Mouse (Mus musculus) gastrocnemius, postnatal 4 days (tissue): ENCODE measurements around the gene Adamtsl1. TPM values are rescaled to one million over a fixed set of nuclear protein-coding genes. Genes with fewer than 3 reads are reported as not detected.
A peak's percentile ranks its signal among the peaks of the same experiment; 100 is the strongest.

Source experiments
- DNase-seq, 2 experiments: peaks; one replicate each; pipeline ENCODE4 v3.0.0; 2021 to 2022; ENCODE audit warnings: low spot score in 2 of 2, mixed read lengths in 2 of 2
- total RNA-seq, 2 experiments: library from RNA; stranded (reverse); gene quantifications; 2 replicates each; pipeline ENCODE4 v1.2.3; 2021

The Adamtsl1 gene
- total RNA-seq, 2 experiments from 2014 or later, result 25.0 to 26.6 TPM

- DNase-seq, result no peak
Observed at GRCm38 (mm10) chr4:86045448-86045847, 531.5 kb downstream of the Adamtsl1 start.

DNA sequence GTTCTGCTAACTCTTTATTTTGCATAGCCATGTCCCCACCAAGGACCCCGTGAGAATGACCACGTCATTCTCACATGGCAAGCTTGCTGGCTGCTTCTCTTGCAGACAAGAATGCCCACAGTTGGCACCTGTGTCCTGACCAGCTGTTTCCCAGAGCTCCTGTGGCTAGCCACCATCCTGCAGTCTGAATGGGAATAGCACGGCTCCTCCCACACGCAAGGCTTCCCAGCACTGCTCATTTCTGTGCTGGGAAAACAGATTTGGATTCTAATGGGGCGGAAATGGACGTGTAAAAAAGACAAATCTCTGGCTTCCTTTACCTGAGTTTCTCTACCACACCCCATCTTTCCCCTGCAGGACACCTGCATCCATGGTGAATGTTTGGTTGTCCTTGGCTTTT is 531.9 kb downstream of the Adamtsl1 start:
- no peak for DNase-seq

DNA sequence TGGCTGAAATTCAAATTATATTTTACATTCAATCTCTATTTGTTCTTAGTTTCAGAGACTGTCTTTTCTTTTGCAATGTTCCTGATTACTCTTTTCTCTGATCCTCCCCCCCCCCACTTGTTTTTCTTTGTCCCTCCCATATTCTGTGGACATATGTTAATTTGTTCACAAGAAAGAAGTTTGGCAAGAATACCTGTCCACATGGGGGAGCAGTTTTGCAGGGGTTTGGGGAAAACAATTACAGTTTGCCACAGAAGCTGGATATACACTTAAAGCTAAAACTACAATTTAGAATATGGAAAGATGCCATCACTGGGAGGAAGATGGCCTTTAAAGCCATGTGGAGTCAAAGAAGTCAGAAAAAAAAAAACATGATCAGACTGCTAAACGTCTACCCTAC is 532.9 kb downstream of the Adamtsl1 start:
- DNase-seq, result no peak

- peak; percentile 38 to 62 for DNase-seq
Observed at GRCm38 (mm10) chr4:86053487-86054237, 539.7 kb downstream of the Adamtsl1 start.

DNA sequence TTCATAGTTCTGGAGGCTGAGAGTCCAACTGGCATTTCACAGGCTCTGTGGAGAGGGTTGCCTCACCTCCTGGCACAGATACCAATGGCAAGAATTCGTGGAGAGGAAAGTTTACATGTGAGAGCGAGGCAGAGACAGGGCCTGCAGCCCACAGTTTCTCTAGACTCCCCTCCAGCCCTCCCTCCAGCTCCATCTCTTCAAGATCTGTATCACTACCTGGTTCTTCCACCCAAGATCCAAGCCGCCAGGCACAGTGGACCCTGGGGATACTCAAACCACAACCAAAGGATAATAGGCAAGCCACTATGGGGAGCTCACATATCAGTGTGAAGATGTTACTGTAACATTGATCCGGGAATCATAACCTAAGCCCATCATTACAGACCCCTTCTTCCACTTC is 546.6 kb downstream of the Adamtsl1 start:
- no peak for DNase-seq

DNA sequence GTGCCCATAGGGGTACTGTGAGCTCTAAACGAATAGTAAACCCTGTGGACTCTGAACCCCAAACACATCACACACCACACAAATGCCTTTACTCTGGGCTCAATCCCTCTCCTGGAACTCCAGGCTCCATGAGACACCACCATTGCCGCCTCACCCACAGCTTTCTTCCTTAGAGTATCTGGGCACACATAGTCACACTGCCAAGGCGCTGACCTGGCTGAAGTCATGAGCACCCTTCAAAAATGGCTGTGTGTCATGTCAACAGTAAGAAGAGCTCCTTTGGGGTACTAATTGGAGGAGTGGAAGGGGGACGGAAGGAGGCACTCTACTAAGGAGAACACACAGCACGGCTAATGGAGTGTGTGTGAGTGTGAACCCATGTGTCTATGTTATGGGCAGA is 554.4 kb downstream of the Adamtsl1 start:
- no peak for DNase-seq

DNA sequence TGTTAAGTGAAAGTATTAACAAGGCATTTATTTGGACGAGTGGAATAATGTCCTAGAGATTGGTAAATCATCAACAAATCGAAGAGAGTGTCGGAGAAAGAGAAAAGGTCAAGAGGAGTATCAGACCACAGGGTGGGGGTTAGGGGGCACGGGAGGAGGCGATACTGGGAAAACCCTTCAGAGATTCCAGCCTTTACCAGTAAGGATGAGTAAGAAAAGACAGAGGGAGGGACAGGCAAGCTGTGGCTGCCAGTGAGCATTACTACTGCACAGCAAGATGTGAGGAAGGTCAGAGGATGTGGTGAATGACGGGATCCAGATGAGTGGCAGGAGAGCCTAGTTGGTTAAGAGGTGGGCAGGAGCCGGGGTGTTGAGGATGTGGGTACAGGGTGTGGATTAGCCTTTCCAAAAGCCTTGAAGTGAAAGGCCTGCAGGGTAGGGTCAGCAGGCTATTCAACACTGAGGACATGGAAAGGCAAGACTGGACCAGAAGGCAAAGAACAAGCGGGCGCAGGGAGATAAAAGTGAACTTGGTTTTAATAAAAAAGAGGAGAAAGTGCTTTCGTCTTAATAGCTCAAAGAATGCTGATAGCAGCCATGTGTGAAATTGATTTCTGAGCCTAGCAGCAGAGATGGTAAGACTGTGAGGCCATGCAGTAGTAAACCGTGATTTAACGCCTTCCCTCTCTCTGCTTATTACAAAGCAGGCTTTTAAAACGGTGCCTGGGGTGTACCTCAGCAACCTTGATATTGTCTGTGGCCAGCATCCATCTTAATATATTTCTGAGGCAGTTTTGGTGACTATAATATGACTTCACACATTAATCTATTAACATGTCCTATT is 555.1 kb downstream of the Adamtsl1 start:
- no peak for DNase-seq

DNA sequence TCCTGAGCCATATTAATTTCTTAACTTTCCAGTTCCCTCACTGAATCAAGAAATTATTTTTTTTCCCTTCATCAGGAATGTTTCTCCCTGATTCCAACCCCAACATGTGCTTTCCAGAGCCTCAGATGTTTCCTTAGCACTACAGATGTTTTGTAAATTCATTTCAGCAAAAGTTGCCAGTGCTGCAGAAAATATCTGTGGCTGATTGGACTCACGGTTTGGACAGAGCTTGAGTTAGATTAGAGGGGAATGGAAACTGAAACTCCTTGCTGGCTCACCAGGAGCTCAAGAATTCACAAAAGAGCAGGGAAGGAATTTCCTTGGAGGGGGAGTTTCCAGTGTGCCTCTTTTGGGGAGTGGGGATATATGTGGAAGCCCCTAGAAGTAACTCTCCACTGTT is 560.9 kb downstream of the Adamtsl1 start:
- DNase-seq, result no peak

DNA sequence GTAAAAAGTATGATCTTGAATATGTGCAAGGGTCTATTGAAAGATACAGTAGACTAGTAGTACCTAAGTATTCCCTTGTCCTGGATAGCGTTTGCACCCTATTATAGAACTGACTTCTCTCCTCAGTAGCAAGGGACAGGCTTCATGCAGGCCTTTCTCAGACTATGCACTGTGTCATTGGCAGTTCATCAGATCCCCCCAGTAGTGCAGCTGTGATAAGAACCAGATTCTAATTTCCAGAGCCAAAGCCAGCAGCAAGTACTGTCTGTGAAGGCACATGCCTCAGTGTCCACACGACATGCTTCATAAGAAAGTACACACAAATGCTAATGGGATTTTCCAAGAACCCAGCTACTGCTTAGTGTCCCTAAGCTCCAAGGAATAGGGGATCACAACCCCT is 563.4 kb downstream of the Adamtsl1 start:
- DNase-seq, result no peak

- no peak for DNase-seq
Observed at GRCm38 (mm10) chr4:86077854-86078253, 563.9 kb downstream of the Adamtsl1 start.

- DNase-seq, result no peak
Observed at GRCm38 (mm10) chr4:86087508-86087907, 573.5 kb downstream of the Adamtsl1 start.

GRCm38 (mm10) chr4:86103207-86103606 is 589.2 kb downstream of the Adamtsl1 start:
- no peak for DNase-seq

DNA sequence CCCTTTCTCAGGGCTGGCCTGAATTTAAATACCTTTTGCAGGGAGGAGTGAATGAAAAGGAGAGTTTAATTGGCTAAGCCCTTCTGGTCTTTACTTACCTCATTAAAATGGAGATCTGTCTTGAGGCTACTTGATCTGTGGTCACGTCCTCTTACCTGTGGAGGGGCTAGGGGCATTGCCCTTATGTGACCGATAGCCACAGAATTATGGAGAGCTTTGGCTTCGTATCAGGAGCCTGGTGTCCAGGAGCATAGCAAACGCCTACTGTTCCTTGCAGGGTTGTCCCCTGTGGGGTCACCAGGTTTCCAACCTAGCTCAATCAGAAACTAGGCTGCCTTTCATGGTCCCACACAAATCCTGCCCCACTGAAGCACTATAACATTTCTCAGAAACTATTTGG is 594.4 kb downstream of the Adamtsl1 start:
- DNase-seq, result no peak

DNA sequence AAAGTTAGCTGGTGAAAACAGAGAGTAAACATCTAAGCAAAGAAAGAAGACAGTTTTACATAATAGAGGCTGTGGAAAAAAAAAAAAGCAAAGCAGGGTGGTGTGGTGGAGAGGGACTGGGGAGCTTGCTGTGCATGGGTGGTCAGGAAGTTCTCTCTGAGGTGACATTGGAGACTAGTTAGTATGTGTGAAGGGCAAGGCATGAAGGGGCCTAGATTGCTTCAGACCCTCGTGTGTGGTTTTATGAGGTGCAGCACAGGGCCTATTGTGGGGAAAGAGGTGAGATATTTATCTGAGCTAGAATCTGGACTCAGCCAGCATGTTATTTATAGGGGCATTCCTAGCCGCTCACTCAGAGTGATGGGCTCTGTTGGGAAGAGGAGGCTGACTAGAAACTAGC is 605.1 kb downstream of the Adamtsl1 start:
- DNase-seq, result no peak

DNA sequence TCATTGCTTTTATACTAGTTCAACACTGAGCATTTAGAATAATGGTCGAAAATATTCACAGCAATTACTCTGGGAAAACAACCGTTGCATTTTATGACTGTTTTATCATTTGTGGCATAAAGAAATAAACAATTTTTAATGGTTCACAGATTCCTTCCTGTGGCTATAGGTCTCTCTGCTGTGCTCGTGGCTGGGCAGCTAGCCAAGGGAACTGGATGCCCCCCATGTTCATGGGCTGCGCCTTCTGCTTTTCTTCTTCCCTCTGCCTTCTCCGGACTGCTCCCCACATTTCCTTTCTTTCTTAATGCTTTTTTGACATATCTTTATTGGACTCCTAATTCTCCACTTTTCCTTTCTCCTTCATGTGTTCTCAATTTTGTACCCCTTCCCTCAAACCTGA is 608.5 kb downstream of the Adamtsl1 start:
- DNase-seq, result no peak

DNA sequence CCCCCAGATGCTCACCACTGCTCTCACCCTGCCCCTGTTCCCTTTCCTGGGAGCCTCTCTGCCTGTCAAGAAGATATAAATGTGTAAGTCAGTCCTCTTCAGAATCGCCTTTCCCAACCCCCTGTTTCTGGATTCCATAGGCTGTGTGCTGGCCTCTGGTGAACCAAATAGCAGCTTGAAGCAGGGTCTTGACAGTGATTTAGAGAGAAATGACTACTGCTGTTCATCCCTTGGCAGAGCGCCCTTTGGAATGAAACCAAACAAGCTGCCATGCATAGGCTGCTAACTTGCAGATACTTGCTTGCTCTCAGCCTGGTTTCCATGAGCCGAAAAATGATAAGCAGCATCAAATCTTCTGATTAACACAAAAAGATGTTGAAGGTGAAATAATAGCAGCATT is 610.4 kb downstream of the Adamtsl1 start:
- DNase-seq, result peak in 1 of 2 experiments; percentile 20

DNA sequence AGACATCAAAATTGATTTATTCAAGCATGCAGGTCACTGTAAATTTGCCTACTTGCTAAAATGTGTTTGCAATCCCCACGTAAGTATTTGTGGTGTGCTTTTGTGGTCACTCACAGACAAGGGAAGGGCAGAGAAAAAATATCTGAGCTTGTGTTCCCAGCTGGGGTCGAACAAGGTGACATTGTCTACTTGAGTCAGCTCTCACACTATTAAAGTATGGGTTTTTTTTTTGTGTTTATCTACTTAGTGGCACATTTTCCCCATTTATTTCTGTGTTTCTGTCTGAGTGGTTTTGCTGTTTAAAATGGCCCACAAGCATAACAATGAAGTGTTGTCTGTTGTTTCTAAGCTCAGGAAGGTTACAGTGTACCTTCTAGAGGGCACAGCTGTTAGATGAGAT is 612.7 kb downstream of the Adamtsl1 start:
- no peak for DNase-seq

- no peak for DNase-seq
Observed at GRCm38 (mm10) chr4:86158551-86158950, 644.6 kb downstream of the Adamtsl1 start.

GRCm38 (mm10) chr4:86159362-86159761 is 645.4 kb downstream of the Adamtsl1 start:
- DNase-seq, result no peak

DNA sequence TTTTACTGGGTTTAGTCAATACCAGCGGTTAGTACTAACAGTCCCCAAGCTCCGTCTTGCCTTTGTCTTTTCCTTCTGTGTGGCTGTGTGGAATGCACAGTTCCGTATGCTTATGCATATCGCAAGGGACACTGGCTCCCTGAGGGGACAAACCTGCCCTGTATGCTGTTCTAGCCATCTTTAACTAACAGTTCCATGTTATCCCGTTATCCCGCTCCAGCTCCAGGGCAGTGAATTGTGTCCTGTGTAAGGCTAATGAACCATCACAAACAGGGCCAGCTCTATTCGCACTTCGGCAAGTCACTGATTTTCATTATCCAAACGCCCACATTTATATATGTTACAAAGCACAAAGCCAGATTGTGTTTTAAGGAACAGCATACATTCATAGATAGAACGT is 656.8 kb downstream of the Adamtsl1 start:
- no peak for DNase-seq

- DNase-seq, result peak in 1 of 2 experiments; percentile 16
Observed at GRCm38 (mm10) chr4:86171461-86171860, 657.5 kb downstream of the Adamtsl1 start.

- no peak for DNase-seq
Observed at GRCm38 (mm10) chr4:86177471-86177870, 663.5 kb downstream of the Adamtsl1 start.
